Mouse (Mus musculus) hindbrain, embryonic 14.5 days (tissue): ENCODE results near the gene Gata3. TPM values are rescaled to one million over a fixed set of nuclear protein-coding genes. Genes with fewer than 3 reads are reported as not detected.
A peak's percentile ranks its signal among the peaks of the same experiment; 100 is the strongest.

Source experiments
- ATAC-seq: fragments of 200-750 bp; cut with Nextera tagmentation; 2 replicates; pipeline ENCODE4 v1.8.0; 2017; ENCODE audit warnings: moderate number of reproducible peaks, mild to moderate bottlenecking, moderate TSS enrichment, moderate library complexity; ENCODE audit not compliant: low FRiP score
- DNase-seq: peaks from one replicate; pipeline ENCODE4 v3.0.0-alpha.2; 2015; ENCODE audit warnings: low spot score
- H3K27ac ChIP-seq: fragments of 300-500 bp; sonication (generic); 2 replicates; pipeline ENCODE4 v1.5.1; 2014; ENCODE audit warnings: mild to moderate bottlenecking, moderate library complexity
- H3K27me3 ChIP-seq: fragments of 300-500 bp; sonication (generic); 2 replicates; pipeline ENCODE4 v1.6.1; 2014; ENCODE audit warnings: mild to moderate bottlenecking, low read length, mixed read lengths; ENCODE audit not compliant: control insufficient read depth, insufficient read depth
- H3K36me3 ChIP-seq: fragments of 300-500 bp; sonication (generic); replicated peaks from 2 replicates; pipeline ENCODE4 v1.6.1; 2014; ENCODE audit not compliant: control insufficient read depth, insufficient read depth
- H3K4me1 ChIP-seq: fragments of 300-500 bp; sonication (generic); replicated peaks from 2 replicates; pipeline ENCODE4 v1.6.1; 2014; ENCODE audit warnings: antibody characterized with exemption, low read length, mixed read lengths; ENCODE audit not compliant: control insufficient read depth, insufficient read depth
- H3K4me2 ChIP-seq: fragments of 300-500 bp; sonication (generic); replicated peaks from 2 replicates; pipeline ENCODE4 v1.6.1; 2014; ENCODE audit warnings: mild to moderate bottlenecking, moderate library complexity
- H3K4me3 ChIP-seq: fragments of 300-500 bp; sonication (generic); replicated peaks from 2 replicates; pipeline ENCODE4 v1.5.1; 2014; ENCODE audit warnings: mild to moderate bottlenecking, low read length
- H3K9ac ChIP-seq: fragments of 300-500 bp; sonication (generic); 2 replicates; pipeline ENCODE4 v1.6.1; 2014
- H3K9me3 ChIP-seq: fragments of 300-500 bp; sonication (generic); 2 replicates; pipeline ENCODE4 v1.6.1; 2016; ENCODE audit warnings: low read length; ENCODE audit not compliant: control insufficient read depth
- WGBS: fragments of 180-500 bp; shearing (Covaris S2); extraction: QIAGEN DNeasy Blood & Tissue Kit; methylation state at CpG from one replicate; pipeline ENCODE4 v1.1.7; 2014; 5-methylcytosine and 5-hydroxymethylcytosine counted together
- polyA plus RNA-seq: library from polyadenylated mRNA; unstranded; fragments of >200 nt; fragmentation: Nextera tagmentation; extraction: Ambion mirVana; gene quantifications from 2 replicates; pipeline ENCODE4 v1.2.1, GENCODE M21; 2014

The Gata3 gene
- polyA plus RNA-seq, 1 experiment from 2014 or later = 28.2 TPM

DNA sequence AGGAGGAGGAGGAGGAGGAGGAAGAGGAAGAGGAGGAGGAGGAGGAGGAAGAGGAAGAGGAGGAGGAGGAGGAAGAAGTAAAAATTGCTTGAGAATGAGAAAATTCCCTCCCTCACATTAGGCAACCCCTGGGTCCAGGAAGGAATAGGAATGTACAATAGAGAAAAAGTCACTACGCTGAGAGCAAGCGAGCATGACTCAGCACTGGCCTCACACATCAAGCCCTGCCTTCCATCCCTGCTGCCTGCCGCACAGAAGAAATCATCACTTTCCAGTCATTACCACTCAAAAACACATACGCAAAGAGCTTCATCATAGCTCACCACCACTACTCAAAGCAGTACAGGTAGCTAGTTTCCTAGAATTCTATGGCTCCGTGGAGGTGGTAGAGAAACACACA lies 29.1 kb downstream of the Gata3 start:
- Histone ChIP-seq H3K4me2 (no peak overlapping the region), H3K27me3 (no peaks in the 10 kb centered on the region), H3K4me1 (no peaks in the 10 kb centered on the region), H3K27ac (no peak overlapping the region), H3K9me3 (no peaks in the 10 kb centered on the region), H3K9ac (no peak overlapping the region), H3K4me3 (no peak overlapping the region), H3K36me3 (no peaks in the 10 kb centered on the region)
- 90% methylated on average over 5 of the region's 5 CpGs for WGBS
- ATAC-seq (no peak), DNase-seq (no peak)

DNA sequence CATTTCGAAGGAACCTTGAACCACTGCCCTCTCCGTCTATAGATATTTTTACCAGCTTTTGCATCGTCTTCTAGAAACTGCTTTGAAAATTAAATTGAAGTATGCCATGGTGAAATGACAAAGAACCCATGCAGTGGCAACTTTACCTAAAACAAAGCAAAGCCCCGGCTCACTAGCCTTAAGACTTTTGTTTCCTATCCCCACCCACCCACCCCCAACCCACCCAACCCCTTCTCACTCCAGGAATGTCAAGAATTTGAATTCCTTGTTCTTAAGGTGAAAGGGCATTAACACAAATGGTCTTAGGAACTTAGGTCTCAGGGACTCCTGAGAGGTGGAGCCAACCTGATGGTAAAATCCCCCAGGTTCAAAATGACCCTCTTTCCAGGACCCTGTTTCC lies 34.0 kb downstream of the Gata3 start:
- DNase-seq (no peak), ATAC-seq (no peak)
- no peaks in the 10 kb centered on the region for H3K27me3 ChIP-seq
- H3K9ac ChIP-seq = no peak overlapping the region
- H3K27ac ChIP-seq = no peak overlapping the region
- H3K36me3 ChIP-seq = no peaks in the 10 kb centered on the region
- H3K4me1 ChIP-seq = peaks cover 4% of the 10 kb centered on the region; the same call in 1 of the 2 replicates
- H3K9me3 ChIP-seq = no peaks in the 10 kb centered on the region
- H3K4me2 ChIP-seq = no peak overlapping the region
- H3K4me3 ChIP-seq = no peak overlapping the region
- WGBS = 33% methylated on average over 4 of the region's 4 CpGs

DNA sequence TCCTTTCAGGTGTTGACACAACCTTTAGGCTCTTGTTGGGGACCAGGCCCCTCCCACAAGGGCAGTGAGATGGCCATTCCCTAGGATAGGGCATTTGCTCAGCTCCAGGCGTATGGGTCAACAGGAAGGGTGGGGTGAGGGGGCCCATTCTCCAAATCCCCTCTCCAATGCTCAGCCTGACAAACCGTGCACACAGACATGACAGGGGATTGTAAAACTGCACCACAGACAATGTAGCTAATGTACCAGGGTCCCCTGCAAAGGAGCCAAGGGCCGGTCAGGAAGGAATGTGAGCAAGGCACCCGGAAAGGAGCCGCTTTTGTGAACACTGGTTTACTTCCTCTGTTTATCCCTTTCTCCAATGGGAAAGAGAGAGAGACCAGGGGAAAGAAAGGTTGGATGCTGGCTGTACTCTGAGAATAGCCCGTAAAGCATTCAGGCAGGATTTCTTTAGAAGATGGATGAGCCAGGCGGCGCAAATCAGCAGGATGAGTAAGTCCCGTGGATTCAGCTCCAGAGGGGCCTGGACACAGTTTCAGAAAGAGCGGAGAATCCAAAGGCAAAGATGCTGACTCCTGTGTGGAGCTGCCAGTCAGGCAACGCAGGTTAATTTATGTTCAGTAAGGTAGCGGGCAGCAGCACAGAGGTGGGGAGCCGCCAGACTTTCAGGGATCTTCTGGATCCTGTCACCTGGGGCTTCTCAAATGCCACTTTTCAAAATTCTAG lies 36.8 kb downstream of the Gata3 start:
- H3K4me3 ChIP-seq = no peak overlapping the region
- no peak overlapping the region for H3K9ac ChIP-seq
- H3K36me3 ChIP-seq = no peaks in the 10 kb centered on the region
- peak overlapping the region; percentile 26 for H3K4me2 ChIP-seq
- H3K27ac ChIP-seq = no peak overlapping the region
- DNase-seq = no peak
- no peaks in the 10 kb centered on the region for H3K9me3 ChIP-seq
- H3K27me3 ChIP-seq = no peaks in the 10 kb centered on the region
- 34% methylated on average over 13 of the region's 13 CpGs for WGBS
- ATAC-seq = no peak; the same call in 1 of the 2 replicates
- H3K4me1 ChIP-seq = peaks cover 4% of the 10 kb centered on the region; the same call in 1 of the 2 replicates

DNA sequence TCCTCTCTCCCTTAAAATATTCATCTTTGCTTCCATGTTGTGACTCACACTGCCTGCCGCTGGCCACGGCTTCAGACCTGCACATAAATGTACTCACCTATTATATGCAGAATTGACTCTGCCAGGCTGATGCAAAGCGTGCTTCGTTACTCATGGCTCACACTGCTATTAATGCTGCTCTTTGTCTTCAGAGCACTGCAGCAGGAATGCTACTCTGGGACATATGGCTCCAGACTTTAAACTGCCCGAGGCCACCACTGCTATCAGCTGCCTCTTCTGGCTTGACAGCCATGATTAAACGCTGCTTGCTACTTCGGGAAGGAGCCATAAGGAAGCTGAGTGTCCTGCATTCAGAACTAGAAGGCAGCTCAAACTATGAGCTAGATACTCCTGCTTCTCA lies 54.6 kb downstream of the Gata3 start:
- WGBS = 52% methylated on average over 7 of the region's 7 CpGs
- H3K4me3 ChIP-seq = no peak overlapping the region
- no peak overlapping the region for H3K4me2 ChIP-seq
- H3K9ac ChIP-seq = no peak overlapping the region
- no peaks in the 10 kb centered on the region for H3K9me3 ChIP-seq
- no peaks in the 10 kb centered on the region for H3K27me3 ChIP-seq
- DNase-seq = peak; percentile 29
- ATAC-seq = peak; percentile 69; the same call in 1 of the 2 replicates
- H3K27ac ChIP-seq = no peak overlapping the region
- no peaks in the 10 kb centered on the region for H3K36me3 ChIP-seq
- H3K4me1 ChIP-seq = no peaks in the 10 kb centered on the region

DNA sequence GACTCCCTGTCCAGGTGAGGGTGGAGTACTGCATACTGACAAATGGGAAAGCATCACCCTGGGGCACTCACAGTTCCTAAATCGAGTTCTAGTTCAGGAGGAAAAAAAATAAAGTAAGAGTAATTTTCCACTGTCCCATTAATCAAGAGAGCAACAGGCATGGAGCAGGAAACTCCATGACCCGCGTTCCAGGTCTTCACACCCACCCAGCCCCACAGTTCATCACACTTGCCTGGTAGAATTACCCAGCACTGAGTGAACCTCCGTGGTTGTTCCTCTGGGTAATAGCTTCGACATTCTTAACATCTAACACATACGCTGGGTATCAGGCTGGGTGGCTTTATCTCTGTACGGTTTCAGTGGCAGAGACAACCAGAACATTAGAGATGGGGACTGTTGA lies 56.1 kb downstream of the Gata3 start:
- no peak overlapping the region for H3K9ac ChIP-seq
- H3K9me3 ChIP-seq = no peaks in the 10 kb centered on the region
- no peaks in the 10 kb centered on the region for H3K36me3 ChIP-seq
- no peaks in the 10 kb centered on the region for H3K27me3 ChIP-seq
- WGBS = 89% methylated on average over 7 of the region's 7 CpGs
- ATAC-seq (no peak), DNase-seq (no peak)
- H3K4me3 ChIP-seq = no peak overlapping the region
- H3K27ac ChIP-seq = no peak overlapping the region
- no peak overlapping the region for H3K4me2 ChIP-seq
- H3K4me1 ChIP-seq = no peaks in the 10 kb centered on the region

GRCm38 (mm10) chr2:9827624-9828023 lies 62.2 kb downstream of the Gata3 start:
- no peak overlapping the region for H3K4me3 ChIP-seq
- no peak overlapping the region for H3K4me2 ChIP-seq
- no peaks in the 10 kb centered on the region for H3K4me1 ChIP-seq
- ATAC-seq (no peak), DNase-seq (no peak)
- H3K27ac ChIP-seq = no peak overlapping the region
- no peaks in the 10 kb centered on the region for H3K27me3 ChIP-seq
- 29% methylated on average over 3 of the region's 3 CpGs for WGBS
- H3K9ac ChIP-seq = no peak overlapping the region
- no peaks in the 10 kb centered on the region for H3K36me3 ChIP-seq
- no peaks in the 10 kb centered on the region for H3K9me3 ChIP-seq

DNA sequence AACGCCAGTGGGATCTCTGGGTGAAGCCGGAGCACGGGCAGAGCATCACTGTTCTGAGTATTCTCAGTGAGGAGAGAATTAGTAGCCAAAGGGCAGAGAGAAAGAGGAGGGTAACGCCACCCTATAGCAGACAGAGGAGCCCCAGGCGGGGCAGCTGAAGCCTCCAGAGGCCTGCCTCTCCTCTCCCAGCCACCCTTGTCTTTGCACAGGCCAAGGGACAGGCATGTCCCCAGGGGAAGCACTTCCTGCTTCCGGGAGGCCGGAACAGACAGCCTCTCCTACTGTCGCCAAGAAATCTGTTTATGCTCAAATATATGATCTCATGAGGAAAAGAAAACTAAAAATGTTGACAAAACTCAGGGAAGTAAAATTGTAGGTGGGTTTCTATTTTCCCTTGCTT lies 69.2 kb downstream of the Gata3 start:
- 86% methylated on average over 8 of the region's 8 CpGs for WGBS
- H3K27me3 ChIP-seq = no peaks in the 10 kb centered on the region
- H3K9ac ChIP-seq = no peak overlapping the region
- H3K9me3 ChIP-seq = no peaks in the 10 kb centered on the region
- H3K27ac ChIP-seq = no peak overlapping the region
- ATAC-seq (no peak), DNase-seq (no peak)
- no peaks in the 10 kb centered on the region for H3K4me1 ChIP-seq
- H3K4me3 ChIP-seq = no peak overlapping the region
- H3K36me3 ChIP-seq = no peaks in the 10 kb centered on the region
- H3K4me2 ChIP-seq = no peak overlapping the region

DNA sequence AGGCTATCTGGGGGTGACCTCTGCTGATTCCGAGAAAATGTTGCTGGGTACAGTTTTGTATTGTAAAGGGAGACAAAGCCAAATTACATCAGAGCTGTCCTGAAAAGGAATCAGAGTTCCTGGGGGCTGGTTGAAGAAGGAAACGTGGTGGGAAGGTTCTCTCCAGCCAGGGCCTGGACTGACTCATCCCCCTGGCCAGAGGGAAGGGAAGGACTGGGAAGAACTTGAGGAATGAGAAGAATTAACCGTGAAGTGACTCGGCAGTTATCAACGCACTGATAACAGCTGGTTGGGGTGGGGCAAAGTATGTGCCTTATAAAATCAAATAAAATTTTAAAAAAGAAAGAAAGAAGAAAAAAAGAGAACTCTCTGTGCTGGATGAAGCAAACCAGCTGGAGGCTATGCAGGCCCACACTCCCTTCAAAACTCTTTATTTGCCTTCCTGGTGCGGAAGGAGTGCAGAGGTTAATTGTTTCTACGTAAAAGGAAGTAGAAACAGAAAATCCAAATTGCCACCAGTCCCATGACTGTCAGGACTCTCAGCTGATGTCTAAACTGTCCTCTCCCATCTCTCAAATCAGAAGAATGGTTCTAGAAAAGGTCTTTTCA lies 71.6 kb downstream of the Gata3 start:
- no peak for ATAC-seq
- no peaks in the 10 kb centered on the region for H3K9me3 ChIP-seq

More for the DNA sequence above, 71.6 kb downstream of the Gata3 start:
- DNase-seq = no peak
- H3K27ac ChIP-seq = no peak overlapping the region
- no peaks in the 10 kb centered on the region for H3K27me3 ChIP-seq
- H3K4me3 ChIP-seq = no peak overlapping the region
- H3K4me2 ChIP-seq = no peak overlapping the region
- no peaks in the 10 kb centered on the region for H3K4me1 ChIP-seq
- 80% methylated on average over 7 of the region's 7 CpGs for WGBS
- H3K36me3 ChIP-seq = no peaks in the 10 kb centered on the region
- H3K9ac ChIP-seq = no peak overlapping the region
